Mouse (Mus musculus): ENCODE data around the gene Olfr380.

Gene Olfr380

DNA sequence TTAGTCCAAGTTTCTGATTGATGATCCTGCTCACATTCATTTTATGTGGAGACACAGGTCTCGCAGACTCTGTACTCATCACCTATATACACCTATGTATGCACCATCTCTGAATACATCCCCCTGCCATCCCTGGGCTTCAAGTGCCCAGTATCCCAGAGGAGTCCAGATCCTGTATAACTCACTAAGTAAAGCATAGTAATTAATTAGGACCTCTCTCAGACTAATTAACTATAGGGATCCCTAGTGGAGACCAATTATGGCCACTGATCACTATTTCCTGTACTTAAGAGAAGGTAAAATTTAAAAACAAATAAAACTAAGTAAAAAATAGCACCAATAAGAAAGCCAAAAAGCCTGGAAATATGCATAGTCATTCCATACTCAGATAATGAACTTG is at the start of gene Olfr380:
Gene Olfr380, minus strand, starts transcription at position 101 of the 400 bp plus-strand sequence.
- no peak for DNase-seq (ENCODE audit: low spot score in 2 of 2)

DNA sequence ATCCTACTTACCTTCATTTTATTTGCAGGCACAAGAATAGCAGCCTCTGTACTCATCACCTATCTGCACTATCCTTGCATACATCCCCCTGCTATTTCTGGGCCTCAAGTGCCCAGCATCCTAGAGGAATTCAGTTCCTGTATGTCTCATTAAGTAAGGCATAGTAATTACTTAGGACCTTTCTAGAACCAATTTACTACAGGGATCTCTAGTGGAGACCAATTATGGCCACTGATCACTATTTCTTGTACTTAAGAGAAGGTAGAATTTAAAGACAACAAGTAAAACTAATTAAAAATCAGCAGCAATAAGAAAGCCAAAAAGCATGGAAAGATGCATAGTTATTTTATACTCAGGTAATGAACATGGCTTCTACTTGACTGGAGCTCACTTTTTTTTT is 34.2 kb upstream of the Olfr380 start, which contains the start of gene Olfr381:
Gene Olfr381, minus strand, starts transcription at position 101 of the 400 bp plus-strand sequence.
- no peak for DNase-seq (ENCODE audit: low spot score in 2 of 2)

DNA sequence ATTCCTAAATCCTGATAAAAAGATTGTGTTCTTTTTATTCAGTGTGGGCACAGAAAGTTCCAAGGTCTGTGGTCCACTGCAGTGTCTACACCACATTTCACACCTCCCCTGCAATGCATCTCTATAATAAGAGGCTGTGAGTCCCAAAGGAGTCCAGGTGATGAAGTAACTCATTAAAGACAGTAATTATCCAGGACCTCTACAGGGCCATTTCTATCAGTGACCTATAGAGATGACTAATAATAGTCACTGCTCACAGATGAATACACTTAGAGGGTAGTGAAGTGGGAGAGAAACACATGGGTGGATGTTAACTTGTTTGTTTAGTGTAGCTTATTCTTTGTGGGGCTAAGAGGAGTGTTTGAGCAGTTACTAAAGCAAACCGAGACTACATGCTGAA is 28.9 kb downstream of the Olfr380 start, which contains the start of gene Olfr378:
Gene Olfr378, minus strand, starts transcription at position 101 of the 400 bp plus-strand sequence.
- DNase-seq (ENCODE audit: low spot score in 2 of 2), result no peak

All from right cerebral cortex, adult 2 months (tissue).